ENCODE assay signal across 8 mouse cellular contexts in genomic region chr4:155086108-155087024, GRCm38 (mm10). TPM values are rescaled to one million over a fixed set of nuclear protein-coding genes. Genes with fewer than 3 reads are reported as not detected.
DNase-seq lines count a peak whose midpoint lies in the region; ATAC-seq and TF ChIP-seq lines count a peak whose summit lies in the region.

Gene Rer1 (minus strand): TSS chr4:155086382.
Gene Morn1 (plus strand): TSS chr4:155086577.

- intact Hi-C loops in heart, adult 2 months (cut with DNase I) = no loop called here

- peak; percentile 99 for DNase-seq in 3T3-L1 (ENCODE audit: low read depth, low spot score)
- peak; percentile 99 to 100 for DNase-seq in adrenal gland, postnatal 4 days (ENCODE audit: low spot score in 2 of 2)
- DNase-seq in embryonic facial prominence, embryonic 14.5 days (ENCODE audit: low spot score) = peak; percentile 100
- DNase-seq in heart, adult 2 months = peak; percentile 99 to 100
- peak; percentile 100 for DNase-seq in kidney, adult 8-10 months
- peak; percentile 98 to 99 for DNase-seq in spleen, postnatal 10 days (ENCODE audit: low spot score in 2 of 2)

- 0% methylated on average over 49 of the region's 85 CpGs for whole genome bisulfite sequencing in embryonic facial prominence, embryonic 14.5 days
- under 1% methylated on average over 84 of the region's 85 CpGs for WGBS in heart, adult 2 months
- WGBS in limb, embryonic 13.5 days = under 1% methylated on average over 85 of the region's 85 CpGs
- WGBS in midbrain, embryonic 16.5 days = under 1% methylated on average over 84 of the region's 85 CpGs

- peak within 1 kb of the TSS; percentile 98 for H3K4me2 ChIP-seq in embryonic facial prominence, embryonic 14.5 days (ENCODE audit: low read depth, low read length)
- peak within 1 kb of the TSS; percentile 86 for H3K4me2 ChIP-seq in limb, embryonic 13.5 days (replicated peaks)
- peak within 1 kb of the TSS; percentile 94 for H3K4me2 ChIP-seq in midbrain, embryonic 16.5 days (ENCODE audit: low read length)

- no peaks in the 10 kb centered on the region for H3K27me3 ChIP-seq in embryonic facial prominence, embryonic 14.5 days (replicated peaks; ENCODE audit: control insufficient read depth, insufficient read depth, low read length)
- no peaks in the 10 kb centered on the region for H3K27me3 ChIP-seq in heart, adult 2 months (ENCODE audit: control insufficient read depth, insufficient read depth, low read length)
- H3K27me3 ChIP-seq in limb, embryonic 13.5 days = no peaks in the 10 kb centered on the region
- H3K27me3 ChIP-seq in midbrain, embryonic 16.5 days (ENCODE audit: control insufficient read depth, insufficient read depth, low read depth, low read length) = no peaks in the 10 kb centered on the region

- no peak for TF ChIP-seq CTCF in heart, adult 2 months (IDR thresholded peaks at IDR 0.05)

- no peaks in the 10 kb centered on the region for H3K9me3 ChIP-seq in embryonic facial prominence, embryonic 14.5 days (ENCODE audit: control insufficient read depth, low read length)
- no peaks in the 10 kb centered on the region for H3K9me3 ChIP-seq in limb, embryonic 13.5 days
- no peaks in the 10 kb centered on the region for H3K9me3 ChIP-seq in midbrain, embryonic 16.5 days (replicated peaks; ENCODE audit: control insufficient read depth, low read length, poor library complexity, severe bottlenecking)

- peak within 1 kb of the TSS; percentile 93 for H3K27ac ChIP-seq in embryonic facial prominence, embryonic 14.5 days (replicated peaks; ENCODE audit: low read depth, low read length)
- H3K27ac ChIP-seq in heart, adult 2 months = peak within 1 kb of the TSS; percentile 91
- peak within 1 kb of the TSS; percentile 93 for H3K27ac ChIP-seq in limb, embryonic 13.5 days
- peak within 1 kb of the TSS; percentile 92 for H3K27ac ChIP-seq in midbrain, embryonic 16.5 days (ENCODE audit: low read length)

- peak within 1 kb of the TSS; percentile 93 for H3K4me3 ChIP-seq in embryonic facial prominence, embryonic 14.5 days (ENCODE audit: low read depth, low read length)
- peak within 1 kb of the TSS; percentile 98 for H3K4me3 ChIP-seq in heart, adult 2 months
- peak within 1 kb of the TSS; percentile 96 for H3K4me3 ChIP-seq in limb, embryonic 13.5 days
- H3K4me3 ChIP-seq in midbrain, embryonic 16.5 days (ENCODE audit: low read depth, low read length) = peak within 1 kb of the TSS; percentile 88

- H3K4me1 ChIP-seq in embryonic facial prominence, embryonic 14.5 days (ENCODE audit: control insufficient read depth, insufficient read depth, low read length) = peaks cover 13% of the 10 kb centered on the region
- H3K4me1 ChIP-seq in heart, adult 2 months (ENCODE audit: control insufficient read depth, insufficient read depth, low read length) = peaks cover 17% of the 10 kb centered on the region
- H3K4me1 ChIP-seq in limb, embryonic 13.5 days = peaks cover 31% of the 10 kb centered on the region
- peaks cover 22% of the 10 kb centered on the region for H3K4me1 ChIP-seq in midbrain, embryonic 16.5 days (ENCODE audit: control insufficient read depth, insufficient read depth, low read length)

- peak within 1 kb of the TSS; percentile 93 for H3K9ac ChIP-seq in embryonic facial prominence, embryonic 14.5 days (ENCODE audit: low read depth, low read length)
- H3K9ac ChIP-seq in heart, adult 2 months (ENCODE audit: low read depth, low read length) = peak within 1 kb of the TSS; percentile 88
- peak within 1 kb of the TSS; percentile 91 for H3K9ac ChIP-seq in limb, embryonic 13.5 days
- peak within 1 kb of the TSS; percentile 90 for H3K9ac ChIP-seq in midbrain, embryonic 16.5 days (ENCODE audit: low read depth, low read length)

- peak; percentile 62 for TF ChIP-seq POLR2A in heart, adult 2 months (IDR thresholded peaks at IDR 0.05; ENCODE audit: insufficient read depth, low read depth, low read length)

- peaks cover 12% of the 10 kb centered on the region for H3K36me3 ChIP-seq in embryonic facial prominence, embryonic 14.5 days (ENCODE audit: control insufficient read depth, insufficient read depth, low read length)
- no peaks in the 10 kb centered on the region for H3K36me3 ChIP-seq in heart, adult 2 months (ENCODE audit: control insufficient read depth, insufficient read depth, low read length)
- peaks cover 38% of the 10 kb centered on the region for H3K36me3 ChIP-seq in limb, embryonic 13.5 days
- peaks cover 7% of the 10 kb centered on the region; the same call in 1 of the 2 replicates for H3K36me3 ChIP-seq in midbrain, embryonic 16.5 days (ENCODE audit: control insufficient read depth, insufficient read depth, low read length)

- peaks cover 8% of the 10 kb centered on the region for H3K79me2 ChIP-seq in heart, adult 2 months (replicated peaks; ENCODE audit: control insufficient read depth, insufficient read depth, low read length)

- ATAC-seq in embryonic facial prominence, embryonic 14.5 days (ENCODE audit: low read depth) = peak; percentile 98
- ATAC-seq in limb, embryonic 13.5 days (ENCODE audit: low FRiP score, low read depth) = peak; percentile 97
- peak; percentile 97 for ATAC-seq in midbrain, embryonic 16.5 days

- 0 out of 2 replicates have a peak, but pooled peaks have one; percentile 54 for TF ChIP-seq EP300 in heart, adult 2 months (IDR thresholded peaks at IDR 0.05; ENCODE audit: insufficient read depth, low read depth, low read length)

RNA-seq across cellular contexts. Expression of gene Rer1, which starts in this region (rescaled TPM):
- total RNA-seq in adrenal gland, postnatal 4 days (2021) = 10 to 100 TPM; 90.8 to 96.1 TPM
- 180 and 187 TPM in 2 replicates for polyA plus RNA-seq in embryonic facial prominence, embryonic 14.5 days (2014; fragmentation: Nextera tagmentation; extraction: Ambion mirVana)
- total RNA-seq in heart, adult 2 months (2021) = 10 to 100 TPM; 67.6 to 74.7 TPM
- 54.7 and 102 TPM in 2 replicates for polyA plus RNA-seq in heart, adult 2 months (2012; rRNA removed)
- polyA plus RNA-seq in limb, embryonic 13.5 days (2015; fragmentation: Nextera tagmentation; extraction: Ambion mirVana) = 147 and 149 TPM in 2 replicates
- polyA plus RNA-seq in midbrain, embryonic 16.5 days (2015; fragmentation: Nextera tagmentation; extraction: Ambion mirVana) = 121 and 124 TPM in 2 replicates

RNA-seq across cellular contexts. Expression of gene Morn1, which starts in this region (rescaled TPM):
- total RNA-seq in adrenal gland, postnatal 4 days (2021) = 10 to 100 TPM; 12.1 to 14.9 TPM
- 3.9 and 4.7 TPM in 2 replicates for polyA plus RNA-seq in embryonic facial prominence, embryonic 14.5 days (2014; fragmentation: Nextera tagmentation; extraction: Ambion mirVana)
- 1 to 10 TPM; 1.1 to 1.3 TPM for total RNA-seq in heart, adult 2 months (2021)
- 2.5 and 2.6 TPM in 2 replicates for polyA plus RNA-seq in heart, adult 2 months (2012; rRNA removed)
- 4.9 and 7.5 TPM in 2 replicates for polyA plus RNA-seq in limb, embryonic 13.5 days (2015; fragmentation: Nextera tagmentation; extraction: Ambion mirVana)
- polyA plus RNA-seq in midbrain, embryonic 16.5 days (2015; fragmentation: Nextera tagmentation; extraction: Ambion mirVana) = 7.3 and 8.9 TPM in 2 replicates

Comparison
In these comparisons a context has a peak if more than half of its experiments do, and no peak if none do; other contexts are left out.
1. Peak in every context shown above with its lines: DNase-seq, ATAC-seq, H3K4me3 ChIP-seq and H3K27ac ChIP-seq.
2. RNA of gene Morn1 (total RNA-seq): 12.1 to 14.9 TPM in adrenal gland, postnatal 4 days; 1.1 to 1.3 TPM in heart, adult 2 months; every median in the first group is over 4 times any median in the second.